Mouse (Mus musculus): ENCODE measurements around the gene Tatdn2. TPM values are rescaled to one million over a fixed set of nuclear protein-coding genes. Genes with fewer than 3 reads are reported as not detected.

Gene Tatdn2
- total and polyA plus RNA-seq, 2 experiments from 2014 or later: 1.6 to 52.2 TPM

GRCm38 (mm10) chr6:113714276-113714675, 17.4 kb downstream of the Tatdn2 start:
- H3K27me3 ChIP-seq (ENCODE audit: insufficient read depth, low read length): no peaks in the 10 kb centered on the region
- no peak overlapping the region for H3K27ac ChIP-seq
- no peak for ATAC-seq
- H3K4me3 ChIP-seq (ENCODE audit: low read length): no peak overlapping the region
- no peaks in the 10 kb centered on the region for H3K9me3 ChIP-seq (ENCODE audit: low read length)
- TF ChIP-seq CTCF (IDR thresholded peaks at IDR 0.05; ENCODE audit: low read depth): no peak
- H3K36me3 ChIP-seq (ENCODE audit: insufficient read depth, low read length): peaks cover 67% of the 10 kb centered on the region
- H3K9ac ChIP-seq (replicated peaks; ENCODE audit: low read length): no peak overlapping the region
- no peak for DNase-seq (ENCODE audit: low spot score)
- H3K4me2 ChIP-seq (ENCODE audit: low read depth, low read length): no peak overlapping the region
- H3K4me1 ChIP-seq (ENCODE audit: insufficient read depth, low read length): no peaks in the 10 kb centered on the region
- WGBS: 94% methylated on average over 2 of the region's 2 CpGs

GRCm38 (mm10) chr6:113714797-113715196, 17.9 kb downstream of the Tatdn2 start:
- no peaks in the 10 kb centered on the region for H3K27me3 ChIP-seq (ENCODE audit: insufficient read depth, low read length)
- no peak overlapping the region for H3K4me3 ChIP-seq (ENCODE audit: low read length)
- no peaks in the 10 kb centered on the region for H3K9me3 ChIP-seq (ENCODE audit: low read length)
- DNase-seq (ENCODE audit: low spot score) (no peak), ATAC-seq (no peak)
- 85% methylated on average over 1 of the region's 1 CpGs for WGBS
- TF ChIP-seq CTCF (IDR thresholded peaks at IDR 0.05; ENCODE audit: low read depth): no peak
- H3K9ac ChIP-seq (replicated peaks; ENCODE audit: low read length): no peak overlapping the region
- H3K4me2 ChIP-seq (ENCODE audit: low read depth, low read length): no peak overlapping the region
- peaks cover 64% of the 10 kb centered on the region for H3K36me3 ChIP-seq (ENCODE audit: insufficient read depth, low read length)
- no peak overlapping the region for H3K27ac ChIP-seq
- H3K4me1 ChIP-seq (ENCODE audit: insufficient read depth, low read length): no peaks in the 10 kb centered on the region

- Histone ChIP-seq H3K4me2 (ENCODE audit: low read depth, low read length) (no peak overlapping the region), H3K27ac (no peak overlapping the region), H3K27me3 (ENCODE audit: insufficient read depth, low read length) (no peaks in the 10 kb centered on the region), H3K4me1 (ENCODE audit: insufficient read depth, low read length) (no peaks in the 10 kb centered on the region), H3K9me3 (ENCODE audit: low read length) (no peaks in the 10 kb centered on the region), H3K36me3 (ENCODE audit: insufficient read depth, low read length) (peaks cover 60% of the 10 kb centered on the region), H3K9ac (replicated peaks; ENCODE audit: low read length) (no peak overlapping the region), H3K4me3 (ENCODE audit: low read length) (no peak overlapping the region)
- DNase-seq (ENCODE audit: low spot score) (no peak), ATAC-seq (no peak)
- TF ChIP-seq CTCF (IDR thresholded peaks at IDR 0.05; ENCODE audit: low read depth): no peak
- WGBS: 92% methylated on average over 3 of the region's 3 CpGs
These were observed 20.7 kb downstream of the Tatdn2 start for GRCm38 (mm10) chr6:113717541-113717940.

DNA sequence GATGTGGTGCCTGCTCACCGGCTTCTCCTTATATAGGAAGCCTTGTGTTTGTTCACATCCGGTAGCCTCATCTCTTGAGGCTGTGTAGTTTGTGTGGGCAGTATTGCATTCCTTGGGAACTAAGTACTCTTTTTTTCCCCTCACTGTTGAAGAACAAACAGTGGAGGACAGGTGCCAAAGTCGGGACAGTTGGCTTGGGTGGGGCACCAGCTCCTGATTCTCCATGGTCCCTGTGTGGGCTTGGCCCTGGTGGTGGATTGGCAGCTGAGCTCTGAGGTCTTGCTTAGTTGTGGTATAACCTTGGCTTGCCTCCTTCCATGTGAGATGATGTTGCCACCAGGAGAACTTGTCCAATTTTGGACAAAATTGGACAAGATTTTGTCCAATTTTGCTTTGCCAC, 23.0 kb downstream of the Tatdn2 start, which contains the start of gene Ghrl:
TSS of gene Ghrl (minus strand) at position 3 of the 400 bp plus-strand sequence.
- DNase-seq (ENCODE audit: low spot score) (no peak), ATAC-seq (no peak)
- Histone ChIP-seq H3K4me3 (ENCODE audit: low read length) (no peak within 1 kb of the TSS), H3K9ac (replicated peaks; ENCODE audit: low read length) (no peak within 1 kb of the TSS), H3K27ac (no peak within 1 kb of the TSS), H3K4me1 (ENCODE audit: insufficient read depth, low read length) (no peaks in the 10 kb centered on the region), H3K4me2 (ENCODE audit: low read depth, low read length) (no peak within 1 kb of the TSS), H3K9me3 (ENCODE audit: low read length) (no peaks in the 10 kb centered on the region), H3K36me3 (ENCODE audit: insufficient read depth, low read length) (peaks cover 51% of the 10 kb centered on the region), H3K27me3 (ENCODE audit: insufficient read depth, low read length) (no peaks in the 10 kb centered on the region)
- no peak for TF ChIP-seq CTCF (IDR thresholded peaks at IDR 0.05; ENCODE audit: low read depth)
- WGBS: 87% methylated on average over 3 of the region's 3 CpGs

DNA sequence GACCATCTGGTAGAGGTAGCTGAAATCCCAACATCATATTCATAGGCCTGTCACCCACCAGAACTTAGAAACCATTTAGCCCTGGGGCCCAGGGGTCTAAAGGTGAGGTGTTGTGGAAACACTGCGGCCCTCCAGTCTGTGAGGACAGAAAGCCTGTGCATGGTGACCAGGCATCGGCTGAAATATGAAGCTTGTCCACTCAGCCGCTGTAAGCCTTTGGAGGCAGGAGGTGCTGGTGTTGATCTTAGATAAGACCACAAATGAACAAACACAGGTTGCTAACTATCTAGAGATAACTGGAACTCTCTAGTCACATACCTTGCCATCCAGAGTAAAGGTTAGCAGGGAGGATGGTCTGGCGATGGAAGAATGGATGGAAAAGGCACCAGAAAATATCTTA, 24.2 kb downstream of the Tatdn2 start:
- no peak for DNase-seq (ENCODE audit: low spot score)
- TF ChIP-seq CTCF (IDR thresholded peaks at IDR 0.05; ENCODE audit: low read depth): no peak
- Histone ChIP-seq H3K9me3 (ENCODE audit: low read length) (no peaks in the 10 kb centered on the region), H3K36me3 (ENCODE audit: insufficient read depth, low read length) (peaks cover 46% of the 10 kb centered on the region), H3K4me3 (ENCODE audit: low read length) (no peak overlapping the region), H3K27ac (no peak overlapping the region), H3K27me3 (ENCODE audit: insufficient read depth, low read length) (no peaks in the 10 kb centered on the region), H3K4me2 (ENCODE audit: low read depth, low read length) (no peak overlapping the region), H3K9ac (replicated peaks; ENCODE audit: low read length) (no peak overlapping the region), H3K4me1 (ENCODE audit: insufficient read depth, low read length) (no peaks in the 10 kb centered on the region)
- no peak for ATAC-seq
- 95% methylated on average over 4 of the region's 4 CpGs for WGBS

- Histone ChIP-seq H3K4me2 (ENCODE audit: low read depth, low read length) (no peak overlapping the region), H3K27me3 (ENCODE audit: insufficient read depth, low read length) (no peaks in the 10 kb centered on the region), H3K36me3 (ENCODE audit: insufficient read depth, low read length) (peaks cover 59% of the 10 kb centered on the region), H3K9me3 (ENCODE audit: low read length) (no peaks in the 10 kb centered on the region), H3K4me1 (ENCODE audit: insufficient read depth, low read length) (no peaks in the 10 kb centered on the region), H3K27ac (no peak overlapping the region), H3K4me3 (ENCODE audit: low read length) (no peak overlapping the region), H3K9ac (replicated peaks; ENCODE audit: low read length) (no peak overlapping the region)
- no peak for ATAC-seq
- TF ChIP-seq CTCF (IDR thresholded peaks at IDR 0.05; ENCODE audit: low read depth): no peak
- DNase-seq (ENCODE audit: low spot score): no peak
- 90% methylated on average over 7 of the region's 7 CpGs for WGBS
These were observed 31.3 kb downstream of the Tatdn2 start for GRCm38 (mm10) chr6:113728181-113728580.

DNA sequence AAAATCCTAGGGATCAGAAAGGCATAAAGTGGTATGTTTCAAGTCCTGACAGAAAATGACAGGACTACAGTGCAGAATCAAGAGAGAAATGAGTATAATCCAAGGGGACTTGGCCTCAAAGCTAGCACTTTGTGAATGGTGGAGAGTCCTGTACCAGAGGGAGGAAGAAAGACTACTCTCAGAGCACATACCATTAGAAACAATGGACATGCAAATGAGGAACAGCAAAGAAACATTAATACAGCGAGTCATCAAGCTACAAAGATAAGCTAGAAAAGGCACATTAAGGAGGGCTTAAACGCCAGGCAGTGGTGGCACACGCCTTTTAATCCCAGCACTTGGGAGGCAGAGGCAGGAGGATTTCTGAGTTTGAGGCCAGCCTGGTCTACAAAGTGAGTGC, 34.4 kb downstream of the Tatdn2 start:
- Histone ChIP-seq H3K36me3 (ENCODE audit: insufficient read depth, low read length) (peaks cover 74% of the 10 kb centered on the region), H3K27ac (no peak overlapping the region), H3K4me1 (ENCODE audit: insufficient read depth, low read length) (no peaks in the 10 kb centered on the region), H3K4me2 (ENCODE audit: low read depth, low read length) (no peak overlapping the region), H3K4me3 (ENCODE audit: low read length) (no peak overlapping the region), H3K27me3 (ENCODE audit: insufficient read depth, low read length) (no peaks in the 10 kb centered on the region), H3K9ac (replicated peaks; ENCODE audit: low read length) (no peak overlapping the region), H3K9me3 (ENCODE audit: low read length) (no peaks in the 10 kb centered on the region)
- ATAC-seq (no peak), DNase-seq (ENCODE audit: low spot score) (no peak)
- TF ChIP-seq CTCF (IDR thresholded peaks at IDR 0.05; ENCODE audit: low read depth): no peak
- 91% methylated on average over 3 of the region's 3 CpGs for WGBS
